Mouse (Mus musculus): Measurements from ENCODE around the gene Serpina3a. TPM values are rescaled to one million over a fixed set of nuclear protein-coding genes. Genes with fewer than 3 reads are reported as not detected.

The Serpina3a gene
- total and polyA plus RNA-seq, 3 experiments: not detected

GRCm38 (mm10) chr12:104072286-104072685, 40.2 kb upstream of the Serpina3a start:
- no peaks in the 10 kb centered on the region for H3K79me2 ChIP-seq (replicated peaks; ENCODE audit: control insufficient read depth, extremely low read depth, insufficient read depth, poor library complexity, severe bottlenecking)
- peaks cover 67% of the 10 kb centered on the region for H3K27me3 ChIP-seq (replicated peaks)
- dilution Hi-C loops (cut with MboI; ENCODE audit: extremely low pct_ligation_motif_present, extremely low pct_unique_long_range_greater_than_20kb, low sequenced_read_pairs) (no loop called here), in situ Hi-C loops (cut with MboI; ENCODE audit: low pct_ligation_motif_present, low pct_unique_long_range_greater_than_20kb, low sequenced_read_pairs) (no loop called here)
- no peak overlapping the region for H3K9ac ChIP-seq (ENCODE audit: insufficient read depth, low read depth)
- H3K36me3 ChIP-seq (replicated peaks in 1 of 2; ENCODE audit: control insufficient read depth in 1 of 2, insufficient read depth in 1 of 2, low read length in 1 of 2): no peaks in the 10 kb centered on the region
- peaks cover 0 to 9% of the 10 kb centered on the region in 2 experiments; a peak in 2 of 4 replicates for H3K4me1 ChIP-seq (ENCODE audit: control insufficient read depth in 1 of 2, insufficient read depth in 2 of 2)
- TF ChIP-seq NELFE (IDR thresholded peaks at IDR 0.05; ENCODE audit: low read depth, low read length) (no peak), SMC3 (IDR thresholded peaks at IDR 0.05; ENCODE audit: low read depth, low read length) (no peak), ZKSCAN1 (IDR thresholded peaks at IDR 0.05; ENCODE audit: borderline replicate concordance, low read depth, low read length) (no peak), PAX5 (IDR thresholded peaks at IDR 0.05; ENCODE audit: low read length) (no peak), CHD1 (IDR thresholded peaks at IDR 0.05; ENCODE audit: low read depth, low read length) (no peak), JUN (IDR thresholded peaks at IDR 0.05; ENCODE audit: insufficient read depth, low read depth, low read length) (no peak), EP300 (IDR thresholded peaks at IDR 0.05; ENCODE audit: low read length) (no peak), MAX (IDR thresholded peaks at IDR 0.05; ENCODE audit: low read length) (no peak), IRF4 (IDR thresholded peaks at IDR 0.05; ENCODE audit: low read depth, low read length) (no peak), POLR2A (IDR thresholded peaks at IDR 0.05; ENCODE audit: low read depth, low read length) (no peak), CHD2 (IDR thresholded peaks at IDR 0.05; ENCODE audit: low read length) (no peak), MYC (IDR thresholded peaks at IDR 0.05; ENCODE audit: low read depth, low read length) (no peak), BHLHE40 (IDR thresholded peaks at IDR 0.05; ENCODE audit: low read depth, low read length) (no peak), KAT2A (IDR thresholded peaks at IDR 0.05; ENCODE audit: insufficient replicate concordance, low read length) (no peak), ZMIZ1 (IDR thresholded peaks at IDR 0.05; ENCODE audit: low read depth, low read length) (no peak), USF2 (conservative IDR thresholded peaks at IDR 0.05; ENCODE audit: low read depth, low read length) (no peak), MXI1 (IDR thresholded peaks at IDR 0.05; ENCODE audit: low read depth, low read length) (no peak), RCOR1 (conservative IDR thresholded peaks at IDR 0.05; ENCODE audit: low read depth, low read length) (no peak), TBP (conservative IDR thresholded peaks at IDR 0.05; ENCODE audit: low read depth, low read length) (no peak)
- no peak for DNase-seq (ENCODE audit: extremely low read depth)
- H3K9me3 ChIP-seq (replicated peaks; ENCODE audit: low read length): no peaks in the 10 kb centered on the region
- H3K27ac ChIP-seq (ENCODE audit: insufficient read depth, low read depth): no peak overlapping the region
- no peak overlapping the region for H3K4me2 ChIP-seq (ENCODE audit: insufficient read depth, low read depth, poor library complexity, severe bottlenecking)
- no peak overlapping the region for H3K4me3 ChIP-seq (replicated peaks in 1 of 3; ENCODE audit: low read depth in 2 of 3, low read length in 2 of 3, poor library complexity in 1 of 3)

- H3K9ac ChIP-seq (ENCODE audit: insufficient read depth, low read depth): no peak overlapping the region
- no peak overlapping the region for H3K27ac ChIP-seq (ENCODE audit: insufficient read depth, low read depth)
- no peak for TF ChIP-seq MAFK (IDR thresholded peaks at IDR 0.05; ENCODE audit: insufficient replicate concordance, low read length)
- peaks cover 70% of the 10 kb centered on the region for H3K27me3 ChIP-seq (replicated peaks)
- dilution Hi-C loops (cut with MboI; ENCODE audit: extremely low pct_ligation_motif_present, extremely low pct_unique_long_range_greater_than_20kb, low sequenced_read_pairs): no loop called here
- no peak for DNase-seq (ENCODE audit: extremely low read depth)
- H3K4me3 ChIP-seq (replicated peaks in 1 of 3; ENCODE audit: low read depth in 2 of 3, low read length in 2 of 3, poor library complexity in 1 of 3): no peak overlapping the region
- H3K4me2 ChIP-seq (ENCODE audit: insufficient read depth, low read depth, poor library complexity, severe bottlenecking): no peak overlapping the region
- H3K9me3 ChIP-seq (replicated peaks; ENCODE audit: low read length): no peaks in the 10 kb centered on the region
- H3K79me2 ChIP-seq (replicated peaks; ENCODE audit: control insufficient read depth, extremely low read depth, insufficient read depth, poor library complexity, severe bottlenecking): no peaks in the 10 kb centered on the region
- H3K4me1 ChIP-seq (ENCODE audit: control insufficient read depth in 1 of 2, insufficient read depth in 2 of 2): no peaks in the 10 kb centered on the region
- H3K36me3 ChIP-seq (replicated peaks in 1 of 2; ENCODE audit: control insufficient read depth in 1 of 2, insufficient read depth in 1 of 2, low read length in 1 of 2): no peaks in the 10 kb centered on the region
- in situ Hi-C loops (cut with MboI; ENCODE audit: low pct_ligation_motif_present, low pct_unique_long_range_greater_than_20kb, low sequenced_read_pairs): no loop called here
These were observed 22.4 kb upstream of the Serpina3a start for GRCm38 (mm10) chr12:104090119-104090518.

Data from CH12.LX (cell line).